Mouse (Mus musculus) limb, embryonic 14.5 days (tissue): Measurements from ENCODE around the gene Olfr13. TPM values are rescaled to one million over a fixed set of nuclear protein-coding genes. Genes with fewer than 3 reads are reported as not detected.
"Not testable (repeated sequence)": the region's sequence is repeated elsewhere in the genome, so short reads cannot be mapped to it uniquely, and the experiment has no call there.

ENCODE experiments used
- ATAC-seq: fragments of 200-750 bp; cut with Nextera tagmentation; 2 replicates; pipeline ENCODE4 v1.8.0; 2017; ENCODE audit warnings: low read depth, moderate number of reproducible peaks, moderate TSS enrichment; ENCODE audit not compliant: low FRiP score
- DNase-seq: peaks from one replicate; pipeline ENCODE4 v3.0.0-alpha.2; 2015; ENCODE audit warnings: low spot score
- H3K27ac ChIP-seq: fragments of 300-500 bp; sonication (generic); replicated peaks from 2 replicates; pipeline ENCODE4 v1.5.1; 2014; ENCODE audit warnings: low read depth, mild to moderate bottlenecking, low read length, moderate library complexity, mixed read lengths
- H3K27me3 ChIP-seq: fragments of 300-500 bp; sonication (generic); 2 replicates; pipeline ENCODE4 v1.6.1; 2014; ENCODE audit warnings: low read length, mixed read lengths; ENCODE audit not compliant: control insufficient read depth, insufficient read depth
- H3K36me3 ChIP-seq: fragments of 300-500 bp; sonication (generic); 2 replicates; pipeline ENCODE4 v1.6.1; 2014; ENCODE audit warnings: mild to moderate bottlenecking, low read length, moderate library complexity, mixed read lengths; ENCODE audit not compliant: control insufficient read depth, insufficient read depth
- H3K4me1 ChIP-seq: fragments of 300-500 bp; sonication (generic); 2 replicates; pipeline ENCODE4 v1.6.1; 2014; ENCODE audit warnings: antibody characterized with exemption, low read length, mixed read lengths; ENCODE audit not compliant: control insufficient read depth, insufficient read depth
- H3K4me2 ChIP-seq: fragments of 300-500 bp; sonication (generic); replicated peaks from 2 replicates; pipeline ENCODE4 v1.6.1; 2014; ENCODE audit warnings: low read depth, mild to moderate bottlenecking, low read length, moderate library complexity; ENCODE audit not compliant: severe bottlenecking
- H3K4me3 ChIP-seq: fragments of 300-500 bp; sonication (generic); replicated peaks from 2 replicates; pipeline ENCODE4 v1.5.1; 2014; ENCODE audit warnings: low read length
- H3K9ac ChIP-seq: fragments of 300-500 bp; sonication (generic); 2 replicates; pipeline ENCODE4 v1.6.1; 2014; ENCODE audit warnings: mild to moderate bottlenecking, low read depth, low read length, moderate library complexity; ENCODE audit not compliant: severe bottlenecking
- H3K9me3 ChIP-seq: fragments of 300-500 bp; sonication (generic); 2 replicates; pipeline ENCODE4 v1.6.1; 2016; ENCODE audit warnings: low read length; ENCODE audit not compliant: control insufficient read depth
- POLR2A ChIP-seq: fragments of 200-500 bp; IDR thresholded peaks from 2 replicates; pipeline ENCODE4 v1.8.0; 2012; ENCODE audit warnings: inconsistent platforms, mild to moderate bottlenecking, moderate library complexity, borderline replicate concordance; ENCODE audit not compliant: insufficient read depth, insufficient read length; ENCODE audit errors: extremely low read depth
- WGBS: fragments of 180-500 bp; shearing (Covaris S2); extraction: QIAGEN DNeasy Blood & Tissue Kit; methylation state at CpG from one replicate; pipeline ENCODE4 v1.1.7; 2014; 5-methylcytosine and 5-hydroxymethylcytosine counted together
- polyA plus RNA-seq, 2 experiments: library from polyadenylated mRNA; depleted of rRNA in 1 of 2; stranded (reverse) in 1 of 2; unstranded in 1 of 2; fragments of >200 nt; fragmentation: Nextera tagmentation in 1 of 2; extraction: Ambion mirVana in 1 of 2; gene quantifications; 2 replicates each; pipeline versions ENCODE4 v1.2.1 to v1.2.3; 2012 to 2014

Olfr13 gene
- polyA plus RNA-seq (2012; rRNA removed): not detected in 2 replicates
- polyA plus RNA-seq (2014; fragmentation: Nextera tagmentation; extraction: Ambion mirVana): not detected in 2 replicates

GRCm38 (mm10) chr6:43171840-43172239, at the start of gene Olfr13:
Gene Olfr13 (plus strand): TSS chr6:43172140.
- Histone ChIP-seq H3K27me3 (no peaks in the 10 kb centered on the region), H3K9me3 (no peaks in the 10 kb centered on the region), H3K36me3 (no peaks in the 10 kb centered on the region), H3K4me1 (no peaks in the 10 kb centered on the region), H3K4me2 (no peak within 1 kb of the TSS), H3K9ac (no peak within 1 kb of the TSS), H3K4me3 (no peak within 1 kb of the TSS), H3K27ac (no peak within 1 kb of the TSS)
- TF ChIP-seq POLR2A: no peak
- 68% methylated on average over 4 of the region's 4 CpGs for WGBS
- DNase-seq (no peak), ATAC-seq (no peak)

DNA sequence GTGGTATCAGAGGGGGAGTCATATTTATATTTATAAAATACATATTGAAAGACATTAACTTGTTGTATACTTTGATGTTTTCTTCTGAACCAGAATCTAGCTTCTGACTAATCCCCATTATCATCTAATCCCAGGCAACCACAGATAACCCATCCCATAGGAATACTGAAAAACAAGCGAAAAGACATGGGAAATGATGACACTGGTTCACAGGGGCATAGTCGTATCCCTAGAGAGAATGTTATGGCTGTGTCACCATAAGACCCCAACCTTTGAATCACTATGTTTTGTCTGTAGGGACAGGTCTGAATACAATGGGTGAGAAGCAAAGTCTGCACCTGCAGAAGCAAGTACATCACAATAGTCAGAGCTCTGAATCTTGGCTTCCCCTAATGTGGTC, 25.7 kb upstream of the Olfr13 start, which contains the start of gene Olfr237-ps1:
TSS of gene Olfr237-ps1 (plus strand) at position 301 of the 400 bp plus-strand sequence.
- WGBS: 83% methylated on average over 2 of the region's 2 CpGs
- H3K27ac ChIP-seq, H3K9ac ChIP-seq: not testable (repeated sequence)

GRCm38 (mm10) chr6:43159502-43159901, 12.4 kb upstream of the Olfr13 start:
- no peak for ATAC-seq
- Histone ChIP-seq H3K4me3 (no peak overlapping the region), H3K27ac (no peak overlapping the region)

More for the DNA sequence above, 25.7 kb upstream of the Olfr13 start, which contains the start of gene Olfr237-ps1:
- H3K27me3 ChIP-seq, H3K4me2 ChIP-seq, H3K36me3 ChIP-seq, ATAC-seq, H3K4me1 ChIP-seq, H3K4me3 ChIP-seq, H3K9me3 ChIP-seq, DNase-seq: not testable (repeated sequence)

DNA sequence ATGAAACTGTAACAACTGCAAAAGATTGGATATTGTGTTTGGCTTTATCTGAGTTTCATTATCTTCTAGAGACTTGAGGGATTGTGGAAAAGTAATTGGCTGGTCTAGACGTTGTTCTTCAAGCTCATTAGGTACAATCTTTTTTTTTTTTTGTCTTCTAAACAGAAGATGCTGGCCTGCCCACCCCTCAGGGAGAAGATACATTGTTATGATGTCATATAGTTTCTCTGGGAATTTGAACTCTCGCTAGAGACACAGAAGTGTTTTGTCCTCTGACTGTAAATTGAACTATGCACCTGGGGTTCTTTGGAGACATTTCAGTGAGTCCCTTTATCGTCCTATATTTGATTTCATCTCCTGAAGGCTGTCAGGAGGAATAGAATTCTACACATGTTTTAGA, 9.0 kb upstream of the Olfr13 start, which contains the start of gene Olfr437:
TSS of gene Olfr437 (plus strand) at position 301 of the 400 bp plus-strand sequence.
- H3K9me3 ChIP-seq: no peaks in the 10 kb centered on the region
- TF ChIP-seq POLR2A: no peak
- H3K4me3 ChIP-seq: no peak within 1 kb of the TSS
- no peak for ATAC-seq
- WGBS: 70% methylated on average over 3 of the region's 3 CpGs
- H3K4me1 ChIP-seq: no peaks in the 10 kb centered on the region
- H3K4me2 ChIP-seq: no peak within 1 kb of the TSS
- DNase-seq: no peak
- no peaks in the 10 kb centered on the region for H3K36me3 ChIP-seq
- H3K27me3 ChIP-seq: no peaks in the 10 kb centered on the region
- H3K9ac ChIP-seq: no peak within 1 kb of the TSS
- no peak within 1 kb of the TSS for H3K27ac ChIP-seq

More at GRCm38 (mm10) chr6:43159502-43159901, 12.4 kb upstream of the Olfr13 start:
- H3K27me3 ChIP-seq: no peaks in the 10 kb centered on the region
- no peaks in the 10 kb centered on the region for H3K36me3 ChIP-seq
- H3K4me2 ChIP-seq: no peak overlapping the region
- WGBS: 54% methylated on average over 1 of the region's 1 CpGs
- H3K9ac ChIP-seq: no peak overlapping the region
- no peaks in the 10 kb centered on the region for H3K9me3 ChIP-seq
- DNase-seq: no peak
- no peak for TF ChIP-seq POLR2A
- H3K4me1 ChIP-seq: no peaks in the 10 kb centered on the region

GRCm38 (mm10) chr6:43167246-43167645, 4.7 kb upstream of the Olfr13 start:
- H3K9ac ChIP-seq: no peak overlapping the region
- H3K36me3 ChIP-seq: no peaks in the 10 kb centered on the region
- H3K9me3 ChIP-seq: no peaks in the 10 kb centered on the region
- H3K27ac ChIP-seq: no peak overlapping the region
- H3K4me2 ChIP-seq: no peak overlapping the region
- DNase-seq: no peak
- no peak for ATAC-seq
- H3K4me3 ChIP-seq: no peak overlapping the region
- H3K27me3 ChIP-seq: no peaks in the 10 kb centered on the region
- 97% methylated on average over 4 of the region's 4 CpGs for WGBS
- H3K4me1 ChIP-seq: no peaks in the 10 kb centered on the region
- TF ChIP-seq POLR2A: no peak

GRCm38 (mm10) chr6:43178129-43178528, 6.2 kb downstream of the Olfr13 start:
- H3K27me3 ChIP-seq: no peaks in the 10 kb centered on the region
- ATAC-seq: no peak
- H3K4me2 ChIP-seq: no peak overlapping the region
- no peak for DNase-seq
- H3K4me1 ChIP-seq: no peaks in the 10 kb centered on the region
- no peaks in the 10 kb centered on the region for H3K36me3 ChIP-seq
- no peak overlapping the region for H3K27ac ChIP-seq
- WGBS: 63% methylated on average over 1 of the region's 1 CpGs
- no peak for TF ChIP-seq POLR2A
- no peaks in the 10 kb centered on the region for H3K9me3 ChIP-seq
- H3K4me3 ChIP-seq: no peak overlapping the region
- no peak overlapping the region for H3K9ac ChIP-seq
